In genomic region chr7:45341303-45341702, GRCm38 (mm10) we compare ENCODE assay signal across 8 mouse cellular contexts. TPM values are rescaled to one million over a fixed set of nuclear protein-coding genes. Genes with fewer than 3 reads are reported as not detected.
A peak's percentile ranks its signal among the peaks of the same experiment; 100 is the strongest.
DNase-seq lines count a peak whose midpoint lies in the region; ATAC-seq lines count a peak whose summit lies in the region.

No protein-coding gene starts in this region.

- peak overlapping the region; percentile 76 for H3K4me2 ChIP-seq in intestine, embryonic 14.5 days (ENCODE audit: low read length)

- WGBS in intestine, embryonic 14.5 days: 6% methylated on average over 8 of the region's 8 CpGs

- no peak overlapping the region for H3K9ac ChIP-seq in intestine, embryonic 14.5 days (ENCODE audit: low read length)

- no peaks in the 10 kb centered on the region for H3K27me3 ChIP-seq in intestine, embryonic 14.5 days (replicated peaks; ENCODE audit: control insufficient read depth, insufficient read depth, low read length)

- intact Hi-C loops in gastrocnemius, postnatal 14 days (cut with DNase I; ENCODE audit: low total_unique reads): loop anchor here (5.0 kb wide), 1 partner anchor 39 kb away; no protein-coding TSS in a partner anchor
- intact Hi-C loops in left cerebral cortex, postnatal 14 days (cut with DNase I): loop anchor here (5.0 kb wide), 1 partner anchor 34 kb away; no protein-coding TSS in a partner anchor

- no peak overlapping the region for H3K4me3 ChIP-seq in intestine, embryonic 14.5 days (ENCODE audit: low read depth, low read length)

- peaks cover 27% of the 10 kb centered on the region for H3K4me1 ChIP-seq in intestine, embryonic 14.5 days (replicated peaks; ENCODE audit: control insufficient read depth, insufficient read depth, low read length)

- ATAC-seq in intestine, embryonic 14.5 days (replicated peaks; ENCODE audit: low FRiP score, low TSS enrichment, low read depth): peak; percentile 18; the same call in 1 of the 2 replicates
- ATAC-seq in megakaryocyte-erythroid progenitor cell, adult 5-6 weeks (replicated peaks; ENCODE audit: low FRiP score, low TSS enrichment, poor library complexity, severe bottlenecking): peak; percentile 69

- no peak overlapping the region for H3K27ac ChIP-seq in intestine, embryonic 14.5 days (ENCODE audit: low read depth)

- DNase-seq in urinary bladder, adult 18-20 months (ENCODE audit: low spot score in 2 of 2): peak; percentile 61 to 62
- no peak for DNase-seq in urinary bladder, postnatal 10 days (ENCODE audit: low spot score)
- peak; percentile 92 for DNase-seq in embryo, embryonic 10.5 days (ENCODE audit: low spot score)
- DNase-seq in gastrocnemius, postnatal 14 days: peak; percentile 81
- DNase-seq in intestine, embryonic 14.5 days (ENCODE audit: low spot score): peak; percentile 81
- DNase-seq in left cerebral cortex, postnatal 14 days (ENCODE audit: low spot score in 2 of 2): peak; percentile 83 to 96
- peak; percentile 65 to 79 for DNase-seq in right cerebral cortex, postnatal 36 days (ENCODE audit: low spot score in 2 of 2)

- no peaks in the 10 kb centered on the region for H3K9me3 ChIP-seq in intestine, embryonic 14.5 days (ENCODE audit: control insufficient read depth, low read length)

- no peaks in the 10 kb centered on the region for H3K36me3 ChIP-seq in intestine, embryonic 14.5 days (ENCODE audit: control insufficient read depth, insufficient read depth, low read length)

RNA-seq across cellular contexts. Expression of gene Hrc, which starts 6.2 kb away (rescaled TPM):
- total RNA-seq in gastrocnemius, postnatal 14 days (2021): 100 to 1,000 TPM; 711 to 744 TPM
- polyA plus RNA-seq in intestine, embryonic 14.5 days (2014; fragmentation: Nextera tagmentation; extraction: Ambion mirVana): 0.58 and 0.63 TPM in 2 replicates
- total RNA-seq in left cerebral cortex, postnatal 14 days (2021): 1 to 10 TPM in 1 of 2 experiments, under 1 TPM in 1; 0.99 to 1.2 TPM
- not detected in 2 replicates for total RNA-seq in megakaryocyte-erythroid progenitor cell, adult 5-6 weeks (2014; fragmentation: Nextera tagmentation)
- not detected in 2 replicates for total RNA-seq in megakaryocyte-erythroid progenitor cell, adult 5-6 weeks (2017)

RNA-seq across cellular contexts. Expression of gene Trpm4, which starts 7.7 kb away (rescaled TPM):
- total RNA-seq in gastrocnemius, postnatal 14 days (2021): 10 to 100 TPM; 23.5 to 24.5 TPM
- polyA plus RNA-seq in intestine, embryonic 14.5 days (2014; fragmentation: Nextera tagmentation; extraction: Ambion mirVana): 18.7 and 21.3 TPM in 2 replicates
- total RNA-seq in left cerebral cortex, postnatal 14 days (2021): 10 to 100 TPM; 19.5 to 21.3 TPM
- 0.22 and 0.54 TPM in 2 replicates for total RNA-seq in megakaryocyte-erythroid progenitor cell, adult 5-6 weeks (2014; fragmentation: Nextera tagmentation)
- 0.11 TPM in 1 of 2 replicates, not detected in the other for total RNA-seq in megakaryocyte-erythroid progenitor cell, adult 5-6 weeks (2017)

RNA-seq across cellular contexts. Expression of gene Ppfia3, which starts 25.5 kb away (rescaled TPM):
- under 1 TPM; 0.69 to 0.78 TPM for total RNA-seq in gastrocnemius, postnatal 14 days (2021)
- 5.5 and 5.8 TPM in 2 replicates for polyA plus RNA-seq in intestine, embryonic 14.5 days (2014; fragmentation: Nextera tagmentation; extraction: Ambion mirVana)
- total RNA-seq in left cerebral cortex, postnatal 14 days (2021): 100 to 1,000 TPM; 159 to 168 TPM
- 0.42 TPM in 1 of 2 replicates, not detected in the other for total RNA-seq in megakaryocyte-erythroid progenitor cell, adult 5-6 weeks (2014; fragmentation: Nextera tagmentation)
- 0.80 TPM in 1 of 2 replicates, not detected in the other for total RNA-seq in megakaryocyte-erythroid progenitor cell, adult 5-6 weeks (2017)

RNA-seq across cellular contexts. Expression of gene Lin7b, which starts 29.1 kb away (rescaled TPM):
- 1 to 10 TPM in 1 of 2 experiments, under 1 TPM in 1; 0.49 to 1.6 TPM for total RNA-seq in gastrocnemius, postnatal 14 days (2021)
- 3.0 and 3.2 TPM in 2 replicates for polyA plus RNA-seq in intestine, embryonic 14.5 days (2014; fragmentation: Nextera tagmentation; extraction: Ambion mirVana)
- total RNA-seq in left cerebral cortex, postnatal 14 days (2021): 100 to 1,000 TPM; 198 to 216 TPM
- total RNA-seq in megakaryocyte-erythroid progenitor cell, adult 5-6 weeks (2014; fragmentation: Nextera tagmentation): 2.4 and 2.6 TPM in 2 replicates
- total RNA-seq in megakaryocyte-erythroid progenitor cell, adult 5-6 weeks (2017): not detected in 2 replicates

RNA-seq across cellular contexts. Expression of gene Snrnp70, which starts 54.2 kb away (rescaled TPM):
- 10 to 100 TPM; 90.1 to 93.1 TPM for total RNA-seq in gastrocnemius, postnatal 14 days (2021)
- polyA plus RNA-seq in intestine, embryonic 14.5 days (2014; fragmentation: Nextera tagmentation; extraction: Ambion mirVana): 77.1 and 86.0 TPM in 2 replicates
- 100 to 1,000 TPM; 373 to 398 TPM for total RNA-seq in left cerebral cortex, postnatal 14 days (2021)
- total RNA-seq in megakaryocyte-erythroid progenitor cell, adult 5-6 weeks (2014; fragmentation: Nextera tagmentation): 350 and 415 TPM in 2 replicates
- 478 and 585 TPM in 2 replicates for total RNA-seq in megakaryocyte-erythroid progenitor cell, adult 5-6 weeks (2017)

Comparison
In these comparisons a context has a peak if more than half of its experiments do, and no peak if none do; other contexts are left out.
1. RNA of gene Hrc, which starts 6.2 kb away (total RNA-seq): 711 to 744 TPM in gastrocnemius, postnatal 14 days; 0.99 to 1.2 TPM in left cerebral cortex, postnatal 14 days and not detected in megakaryocyte-erythroid progenitor cell, adult 5-6 weeks; every median in the first group is over 100 times any median in the second.
2. RNA of gene Trpm4, which starts 7.7 kb away (total RNA-seq): 23.5 to 24.5 TPM in gastrocnemius, postnatal 14 days and 19.5 to 21.3 TPM in left cerebral cortex, postnatal 14 days; 0.11 to 0.54 TPM in megakaryocyte-erythroid progenitor cell, adult 5-6 weeks; every median in the first group is over 10 times any median in the second.
3. RNA of gene Ppfia3, which starts 25.5 kb away (total RNA-seq): 159 to 168 TPM in left cerebral cortex, postnatal 14 days; 0.69 to 0.78 TPM in gastrocnemius, postnatal 14 days and 0.42 to 0.80 TPM in megakaryocyte-erythroid progenitor cell, adult 5-6 weeks; every median in the first group is over 10 times any median in the second.